Mouse (Mus musculus): Measurements from ENCODE around the gene Abcc1.

DNA sequence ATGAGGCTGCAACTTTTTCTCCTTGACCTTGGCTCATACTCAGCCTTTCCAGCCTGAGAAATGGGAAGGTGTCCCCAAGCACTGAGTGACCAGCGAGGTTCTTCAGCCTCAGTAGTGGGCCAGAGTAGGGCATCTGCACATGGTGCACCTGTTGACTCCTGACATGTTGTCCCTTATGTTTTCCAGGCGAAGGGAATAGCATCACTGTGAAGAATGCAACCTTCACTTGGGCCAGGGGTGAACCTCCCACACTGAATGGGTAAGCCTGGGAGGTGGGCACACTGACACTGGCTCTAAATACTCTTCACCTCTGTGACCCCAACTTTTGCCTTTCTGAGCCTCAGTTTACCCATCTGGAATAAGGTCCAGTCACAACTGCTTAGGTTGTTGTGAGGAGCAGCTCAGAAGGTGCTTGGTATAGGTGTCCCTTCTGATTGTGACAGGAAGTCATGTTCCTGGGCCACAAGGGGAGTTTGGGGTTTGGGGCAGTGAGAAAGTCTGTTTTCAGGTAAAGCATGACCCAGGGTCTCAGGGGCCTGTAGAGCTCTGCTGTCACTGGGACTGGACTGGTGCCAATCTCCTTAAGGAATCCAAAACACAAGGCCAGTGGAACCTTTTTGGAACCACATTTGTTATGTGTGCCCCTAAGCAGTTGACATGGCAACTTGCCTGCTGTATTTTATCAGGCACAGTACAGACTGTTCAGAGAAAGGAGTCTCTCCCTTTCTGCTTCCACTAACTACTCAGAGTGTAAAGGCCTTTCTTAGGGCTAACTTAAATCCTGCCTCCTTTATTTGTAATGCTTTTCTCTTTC is 78.7 kb downstream of the Abcc1 start:
- TF ChIP-seq CTCF (IDR thresholded peaks at IDR 0.05; ENCODE audit: low read depth, low read length), result no peak
- TF ChIP-seq POLR2A (IDR thresholded peaks at IDR 0.05; ENCODE audit: extremely low read depth, insufficient read depth, low read length), result no peak

Measured in liver, adult 2 months (tissue).